Mouse (Mus musculus) layer of hippocampus, adult 9-10 months (tissue): ENCODE data around the gene Ocln.
"Not testable (repeated sequence)": the region's sequence is repeated elsewhere in the genome, so short reads cannot be mapped to it uniquely, and the experiment has no call there.

Experiments used
- DNase-seq: peaks from one replicate; pipeline ENCODE4 v3.0.0; 2022; ENCODE audit warnings: low spot score

The Ocln gene

GRCm38 (mm10) chr13:100492061-100492787 is 60.3 kb downstream of the Ocln start, which contains the start of gene Gtf2h2:
Gene Gtf2h2 (minus strand): TSS chr13:100492579.
- peak; percentile 75 for DNase-seq

GRCm38 (mm10) chr13:100491623-100492022 is 60.9 kb downstream of the Ocln start:
- DNase-seq = no peak

GRCm38 (mm10) chr13:100490424-100490823 is 62.1 kb downstream of the Ocln start:
- DNase-seq = no peak

GRCm38 (mm10) chr13:100483610-100484009 is 68.9 kb downstream of the Ocln start:
- no peak for DNase-seq

- DNase-seq = no peak
Observed at GRCm38 (mm10) chr13:100463527-100464222, 88.8 kb downstream of the Ocln start.

- no peak for DNase-seq
Observed at GRCm38 (mm10) chr13:100461336-100461735, 91.2 kb downstream of the Ocln start.

GRCm38 (mm10) chr13:100452415-100453127 is 99.9 kb downstream of the Ocln start, which contains the start of gene Naip1:
Gene Naip1 (minus strand): TSS chr13:100452869.
- not testable (repeated sequence) for DNase-seq

GRCm38 (mm10) chr13:100449495-100449894 is 103.0 kb downstream of the Ocln start:
- no peak for DNase-seq
